Mouse (Mus musculus) gastrocnemius, postnatal 10 days (tissue): Measurements from ENCODE around the gene Gpr3. TPM values are rescaled to one million over a fixed set of nuclear protein-coding genes. Genes with fewer than 3 reads are reported as not detected.

ENCODE experiments used
- DNase-seq: peaks from one replicate; pipeline ENCODE4 v3.0.0; 2021; ENCODE audit warnings: mixed read lengths
- total RNA-seq, 2 experiments: library from RNA; stranded (reverse); gene quantifications; 2 replicates each; pipeline ENCODE4 v1.2.3; 2021

Gpr3 gene
- total RNA-seq, 2 experiments from 2014 or later, result not detected

DNA sequence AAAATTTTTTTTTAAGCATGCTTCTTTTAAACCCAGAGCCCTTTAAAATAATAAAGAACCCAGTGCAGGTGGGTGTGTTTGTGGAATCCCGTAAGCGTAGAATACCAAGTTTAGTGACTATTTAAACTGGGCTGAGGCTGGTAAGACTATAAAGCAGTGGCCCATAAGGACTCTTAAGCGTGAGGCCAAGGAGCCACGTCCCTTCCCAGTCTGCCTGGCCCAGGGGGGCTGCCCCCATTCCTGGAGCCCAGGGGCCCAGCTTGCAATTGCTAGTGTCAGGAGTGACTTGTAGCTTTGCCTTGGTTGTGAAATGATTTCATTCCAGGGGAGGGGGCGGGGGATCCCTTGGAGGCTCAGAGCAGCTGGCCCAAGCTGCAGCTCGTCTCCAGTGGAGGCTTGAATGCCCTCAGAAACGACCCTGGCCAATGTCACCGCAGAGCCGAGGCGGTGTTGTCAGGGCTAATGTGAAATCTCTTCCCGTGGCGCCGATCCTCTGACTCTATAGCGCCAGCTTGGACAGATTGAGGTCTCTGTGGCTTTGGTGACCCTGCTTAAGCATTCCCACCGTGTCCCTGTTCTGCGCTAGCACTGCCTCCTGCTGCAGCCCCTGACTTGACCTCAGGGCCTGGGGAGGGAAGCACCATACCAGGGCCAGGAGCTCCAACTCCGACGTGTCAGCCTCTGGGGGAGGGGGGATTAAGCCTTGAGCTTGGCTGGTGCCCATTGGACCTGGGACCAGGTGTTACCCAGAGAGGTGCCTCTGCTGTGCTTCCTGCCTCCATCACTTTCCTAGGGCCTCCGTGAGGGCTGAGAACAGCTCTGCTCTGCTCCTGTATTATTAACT lies 13.8 kb downstream of the Gpr3 start:
- no peak for DNase-seq

DNA sequence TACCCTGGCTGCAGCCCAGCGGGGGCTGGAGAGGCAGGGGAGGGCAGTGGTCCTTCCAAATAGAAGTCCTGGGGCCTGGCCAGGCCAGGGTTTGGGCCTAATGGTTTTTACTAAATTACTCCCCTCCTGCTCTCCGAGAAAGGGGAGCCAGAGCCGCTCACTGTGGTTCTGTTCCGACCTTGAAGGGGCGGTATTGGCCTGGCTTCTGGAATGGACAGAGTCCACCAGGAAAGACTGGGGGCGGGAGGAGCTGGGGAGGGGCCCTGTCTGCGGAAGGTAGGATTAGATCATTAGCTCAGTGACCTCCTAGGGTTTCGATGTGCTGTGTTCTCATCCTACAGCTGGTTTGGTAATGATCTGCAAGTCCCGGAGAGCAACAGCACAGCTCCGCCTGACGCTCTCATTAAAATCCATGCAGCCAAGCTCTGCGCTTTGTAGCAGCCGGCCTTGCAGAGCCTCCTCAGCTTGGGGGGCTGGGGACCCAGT lies 14.5 kb downstream of the Gpr3 start:
- DNase-seq, result no peak

DNA sequence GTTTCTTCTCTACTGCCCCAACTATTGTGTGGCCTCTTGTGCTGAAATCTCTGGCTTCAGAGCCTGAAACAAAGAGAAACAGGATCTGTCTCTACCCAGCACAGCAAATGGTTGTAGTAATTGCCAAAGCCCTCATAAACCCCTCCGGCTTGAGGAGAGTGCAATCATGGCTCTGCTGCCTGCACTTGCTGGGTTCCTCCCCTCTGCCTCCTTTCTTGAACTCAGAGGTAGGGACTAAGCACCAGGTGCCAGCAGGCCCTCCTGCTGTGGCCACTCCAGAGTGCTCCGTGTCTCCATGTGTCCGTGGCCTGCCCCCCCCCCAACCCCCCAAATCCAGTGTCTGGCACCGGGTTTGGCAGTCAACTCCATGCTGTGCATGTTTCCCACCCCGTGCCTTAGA lies 15.0 kb downstream of the Gpr3 start:
- no peak for DNase-seq

DNA sequence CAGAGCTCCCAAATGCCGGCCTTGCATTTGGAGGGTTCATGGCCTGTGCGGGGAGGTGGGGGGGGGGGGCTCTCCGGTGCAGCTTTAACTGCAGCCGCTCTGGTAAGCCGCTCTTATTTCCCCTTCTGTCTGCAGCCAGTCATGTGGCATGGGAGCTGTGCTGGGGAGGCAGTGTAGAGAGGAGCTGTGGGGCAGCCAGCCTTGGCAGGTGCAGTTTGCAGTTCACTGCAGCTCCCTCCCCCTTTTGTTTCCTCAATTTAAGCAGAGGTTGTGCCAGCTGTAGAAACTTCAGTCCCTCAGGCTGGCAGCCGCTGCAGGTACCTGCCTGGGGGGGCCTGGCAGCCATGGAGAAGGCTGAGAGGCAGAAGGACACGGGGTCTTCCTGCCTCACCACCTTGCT lies 15.5 kb downstream of the Gpr3 start:
- DNase-seq, result no peak

DNA sequence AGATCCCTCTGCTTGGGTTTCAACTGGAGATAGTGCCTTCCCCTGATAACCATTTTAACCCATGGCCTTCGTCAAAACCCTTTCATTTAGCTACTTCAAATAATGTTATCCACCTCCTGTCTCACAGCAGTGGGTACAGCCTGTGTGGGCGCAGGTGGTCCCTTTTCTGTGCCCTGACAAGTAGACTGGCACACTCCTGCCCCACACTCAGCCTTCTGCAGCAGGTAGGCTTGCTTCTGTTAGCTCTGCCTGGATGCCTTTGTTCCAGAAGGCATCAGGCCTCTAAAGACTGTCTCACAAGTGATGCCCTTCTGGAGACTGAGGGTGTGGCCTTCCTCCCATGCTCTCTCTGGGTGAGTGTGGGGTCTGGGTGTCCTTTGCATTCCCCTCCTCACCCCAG lies 16.2 kb downstream of the Gpr3 start:
- DNase-seq, result no peak

DNA sequence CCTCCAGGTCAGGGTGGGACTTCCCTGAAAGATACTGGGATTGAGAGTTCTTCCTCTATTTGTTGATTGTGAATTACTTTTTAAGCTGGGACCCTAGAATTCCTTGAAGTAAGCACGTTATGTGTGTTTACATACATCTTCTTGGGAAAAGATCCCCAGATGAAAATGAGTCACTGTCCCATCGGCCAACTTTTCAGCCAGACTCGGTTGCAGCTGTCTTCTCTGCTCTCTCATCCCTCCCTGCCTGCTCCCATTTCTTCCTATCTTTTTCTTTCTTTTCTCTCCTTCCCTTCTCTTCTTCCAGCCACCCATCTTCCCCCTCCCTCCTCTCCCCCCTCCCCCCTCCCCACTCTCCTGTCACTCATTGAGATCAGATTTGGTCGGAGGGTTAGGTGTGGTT lies 17.3 kb downstream of the Gpr3 start:
- DNase-seq, result no peak

DNA sequence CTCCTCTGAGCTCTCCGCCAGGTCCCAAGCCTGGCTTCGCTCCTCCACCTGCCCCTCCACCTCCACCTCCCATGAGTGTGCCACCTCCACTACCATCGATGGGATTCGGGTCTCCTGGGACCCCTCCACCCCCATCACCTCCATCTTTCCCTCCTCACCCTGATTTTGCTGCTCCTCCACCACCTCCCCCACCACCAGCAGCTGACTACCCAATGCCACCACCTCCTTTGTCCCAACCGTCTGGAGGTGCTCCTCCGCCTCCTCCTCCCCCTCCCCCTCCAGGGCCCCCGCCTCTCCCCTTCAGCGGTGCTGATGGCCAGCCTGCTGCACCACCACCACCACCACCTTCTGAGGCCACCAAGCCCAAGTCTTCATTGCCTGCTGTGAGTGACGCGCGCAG lies 17.9 kb downstream of the Gpr3 start:
- no peak for DNase-seq

DNA sequence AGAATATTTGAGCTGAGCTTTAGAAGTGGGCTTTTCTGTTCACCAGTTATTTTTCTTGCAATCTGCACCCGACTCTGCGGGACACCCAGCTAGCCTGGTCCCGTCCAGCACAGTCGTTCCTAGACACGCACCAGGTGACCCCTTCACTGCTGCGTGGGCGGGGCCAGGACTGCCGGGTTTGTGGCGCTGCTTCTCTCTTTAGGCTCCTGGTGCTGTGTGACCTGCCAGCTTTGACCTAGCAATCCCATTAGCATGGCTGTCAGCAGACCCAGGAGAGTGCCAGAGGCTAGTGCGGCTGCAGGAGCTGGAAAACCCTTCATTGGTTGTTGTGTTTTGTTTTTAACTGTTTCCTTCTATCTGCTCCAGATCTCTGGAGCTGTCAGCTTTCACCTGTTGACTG lies 22.9 kb downstream of the Gpr3 start:
- DNase-seq, result no peak

DNA sequence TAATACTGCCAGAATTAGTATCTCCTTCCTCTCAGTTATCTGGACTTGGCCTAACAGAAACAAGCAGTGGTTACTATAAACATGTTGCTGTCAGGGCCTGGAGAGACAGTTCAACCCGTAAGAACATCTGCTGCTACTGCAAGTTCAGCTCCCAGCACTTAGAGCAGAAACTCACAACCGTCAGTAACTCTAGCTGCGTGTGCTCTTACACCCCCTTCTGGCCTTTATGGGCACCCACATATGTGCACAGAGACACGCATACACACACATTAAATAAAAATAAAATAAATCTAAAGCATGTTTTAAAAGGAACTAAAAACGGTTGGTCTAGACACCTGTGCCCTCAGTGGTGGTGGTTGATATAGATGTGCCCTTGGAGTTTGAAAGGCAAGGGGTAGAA lies 25.5 kb downstream of the Gpr3 start:
- DNase-seq, result no peak

DNA sequence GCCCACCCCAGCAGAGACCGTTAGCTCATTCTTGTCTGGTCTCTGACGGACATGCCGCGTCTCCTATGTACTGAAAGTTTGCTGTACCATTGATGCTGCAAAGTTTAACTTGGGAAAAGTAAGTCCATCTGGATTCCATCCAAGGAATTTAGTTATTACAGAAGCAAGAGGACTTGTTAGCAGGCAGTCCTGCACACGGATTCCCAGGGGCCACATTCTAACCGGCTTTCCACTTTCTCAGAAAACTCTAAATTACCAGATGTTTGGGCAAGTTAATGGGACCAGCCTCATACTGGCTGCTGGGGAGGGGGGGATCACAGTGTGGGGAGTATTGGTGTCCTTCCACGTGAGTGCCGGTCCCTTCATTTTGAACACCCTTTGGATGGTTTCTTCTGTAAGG lies 26.4 kb downstream of the Gpr3 start:
- no peak for DNase-seq

DNA sequence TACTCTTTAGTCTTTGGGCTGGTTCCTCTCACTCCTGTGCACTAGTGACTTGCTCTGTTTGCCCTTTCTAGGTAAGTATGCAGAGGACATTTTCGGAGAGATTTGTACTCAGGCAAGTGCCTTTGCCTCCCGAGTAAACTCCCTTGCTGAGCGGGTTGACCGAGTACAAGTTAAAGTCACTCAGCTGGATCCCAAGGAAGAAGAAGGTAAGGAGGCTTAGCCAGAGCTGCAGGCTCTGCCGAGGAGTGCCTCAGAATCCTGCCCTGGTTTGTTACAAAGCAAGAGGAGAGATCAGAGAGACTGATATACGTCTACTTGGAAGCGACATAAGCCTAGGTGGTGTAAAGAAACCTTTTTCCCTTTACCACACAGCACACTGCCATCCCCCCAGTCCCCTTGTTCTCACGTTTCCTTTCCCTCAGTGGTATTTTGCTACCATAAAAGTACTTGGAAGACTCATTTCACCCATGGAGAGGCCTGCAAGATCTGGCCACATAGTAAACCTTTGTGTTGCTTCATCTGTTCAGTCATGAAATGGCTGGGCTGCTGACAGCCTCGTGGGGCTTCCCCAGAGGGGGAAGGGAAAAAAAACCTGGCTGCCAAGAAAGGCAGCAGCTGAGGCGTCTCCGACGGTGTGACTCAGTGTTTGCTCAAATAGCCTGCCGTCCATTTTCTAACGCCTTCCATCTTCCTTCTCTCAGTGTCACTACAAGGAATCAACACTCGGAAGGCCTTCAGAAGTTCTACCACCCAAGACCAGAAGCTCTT lies 27.3 kb downstream of the Gpr3 start:
- peak; percentile 54 for DNase-seq

DNA sequence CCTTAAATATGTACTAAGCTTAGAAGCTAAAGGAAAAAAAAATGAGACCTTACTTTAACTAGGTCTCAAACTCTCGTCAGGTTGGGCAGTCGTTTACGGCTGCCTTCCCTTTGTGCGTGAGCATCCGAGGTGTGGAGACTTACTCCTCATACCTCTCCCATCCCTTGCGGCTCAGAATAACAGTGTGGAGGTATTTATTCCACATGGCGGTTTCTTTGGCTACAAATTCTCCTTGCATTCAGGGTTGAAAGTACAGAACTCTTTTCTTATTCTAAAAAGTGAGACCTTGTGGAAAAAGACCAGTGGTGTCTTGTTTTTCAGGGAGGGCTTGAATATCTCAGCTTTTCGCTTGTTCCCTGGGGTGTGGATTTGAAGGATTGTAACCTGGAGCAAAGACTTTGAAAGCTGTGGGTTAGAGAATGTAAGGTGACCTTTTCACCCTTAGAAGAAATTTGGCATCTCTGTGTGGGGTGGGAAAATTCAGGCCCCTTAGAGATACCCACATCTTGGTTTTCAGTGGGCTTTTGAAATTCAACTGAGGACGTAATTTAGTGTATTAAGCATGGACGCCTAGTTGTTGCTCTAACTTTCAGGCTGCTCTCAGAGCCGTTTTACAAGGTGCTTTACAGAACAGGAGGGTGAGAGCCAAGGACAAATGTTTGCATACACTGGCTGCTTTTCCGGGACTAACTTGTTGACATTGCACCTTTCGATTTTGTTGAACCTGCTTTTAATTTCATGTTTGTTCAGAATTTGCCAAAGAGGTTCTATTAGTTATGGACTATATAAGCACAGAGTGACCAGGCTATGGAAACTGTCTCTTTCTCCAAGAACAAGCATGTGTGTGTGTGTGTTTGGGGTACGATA lies 28.1 kb downstream of the Gpr3 start:
- DNase-seq, result no peak

DNA sequence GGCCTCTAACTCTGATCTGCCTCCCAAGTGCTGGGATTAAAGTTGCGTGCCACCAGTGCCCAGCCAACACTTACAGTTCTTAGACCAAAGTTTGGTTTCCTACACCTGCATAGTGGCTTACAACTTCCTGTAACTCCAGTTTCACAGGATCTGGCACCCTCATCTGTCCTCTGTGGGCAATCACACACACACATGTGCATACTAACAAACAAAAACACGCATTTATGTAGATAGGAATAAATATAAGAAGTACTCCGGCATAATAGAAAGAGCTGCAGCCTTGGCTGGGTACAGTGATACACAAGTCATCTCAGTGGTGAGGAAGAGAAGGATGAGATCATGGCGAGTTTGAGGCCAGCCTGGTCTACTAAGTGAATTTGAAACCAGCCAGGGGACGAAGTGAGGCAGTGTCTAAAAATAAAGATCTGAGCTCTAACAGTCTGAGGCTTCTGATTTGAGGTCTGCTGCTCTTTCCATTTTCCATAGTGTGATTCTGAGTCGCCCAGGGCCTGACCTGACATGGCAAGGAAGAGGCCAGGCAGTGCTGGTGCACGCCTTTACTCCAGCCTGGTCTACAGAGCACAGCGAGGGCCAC lies 29.8 kb downstream of the Gpr3 start:
- DNase-seq, result no peak

DNA sequence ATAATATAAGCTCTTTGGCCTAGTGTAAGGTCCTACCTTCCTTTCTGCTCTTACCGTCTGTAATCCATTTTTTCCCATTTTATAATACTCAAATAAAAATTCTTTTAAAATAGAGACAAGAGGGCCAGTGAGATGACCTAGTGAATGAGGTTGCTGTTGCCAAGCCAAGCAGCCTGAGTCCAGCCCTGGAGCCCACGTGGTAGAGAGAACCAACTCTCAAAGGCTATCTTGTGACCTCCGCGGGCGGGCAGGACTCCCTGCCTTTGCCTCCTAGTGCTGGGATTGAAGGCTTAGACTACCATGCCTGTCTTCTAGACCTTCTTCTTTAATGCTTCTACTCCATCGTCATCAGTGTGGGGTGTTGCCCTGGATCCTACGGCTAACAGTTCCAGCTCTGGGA lies 33.1 kb downstream of the Gpr3 start:
- no peak for DNase-seq

DNA sequence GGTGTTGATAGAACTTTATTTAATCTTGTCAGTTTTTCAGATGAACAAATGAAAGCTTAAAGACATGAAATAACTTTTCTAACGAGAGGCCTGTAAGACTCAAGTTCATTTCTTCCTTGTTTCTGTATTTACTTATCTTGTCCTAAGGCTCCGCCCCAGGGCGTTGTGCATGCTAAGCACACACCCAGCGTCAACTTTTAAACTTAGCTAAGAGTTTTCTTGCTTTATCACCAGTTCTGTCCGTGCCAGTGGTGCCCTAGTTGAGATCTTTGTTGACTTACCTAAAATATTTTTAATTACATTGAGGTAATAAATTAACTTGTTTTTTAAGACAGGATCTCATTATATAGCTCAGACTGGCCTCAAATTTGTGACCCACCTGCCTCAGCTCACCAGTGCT lies 34.0 kb downstream of the Gpr3 start:
- no peak for DNase-seq

DNA sequence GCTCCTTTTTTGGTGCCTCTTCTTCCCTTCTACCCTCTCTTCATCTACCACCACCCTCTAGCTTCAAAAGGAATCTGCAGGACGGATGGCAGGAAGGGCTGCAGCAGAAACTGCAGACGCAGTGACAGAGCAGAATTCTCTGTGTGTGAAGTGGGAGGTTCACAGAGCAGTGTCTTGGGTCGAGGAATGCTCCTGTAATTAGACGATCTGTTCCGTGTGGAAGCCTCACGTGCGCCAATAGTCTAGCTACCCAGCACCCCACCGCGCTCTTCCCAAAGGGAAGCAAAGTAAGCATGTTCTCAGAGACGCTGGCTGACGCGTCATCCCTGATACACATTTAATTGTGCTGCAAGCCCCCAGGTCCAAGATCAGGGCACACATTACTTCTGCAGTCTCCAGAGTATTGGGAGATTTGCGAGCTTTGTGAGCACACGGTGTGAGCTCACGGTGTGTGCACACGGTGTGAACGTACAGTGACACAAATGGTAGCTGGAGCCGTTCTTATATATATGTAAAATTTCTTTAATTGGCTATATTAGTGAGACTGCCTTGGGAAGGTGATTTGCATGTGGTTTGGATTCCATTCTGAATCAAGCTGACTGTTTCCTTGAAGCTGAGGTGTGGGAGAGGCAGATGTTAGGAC lies 35.5 kb downstream of the Gpr3 start:
- DNase-seq, result no peak

DNA sequence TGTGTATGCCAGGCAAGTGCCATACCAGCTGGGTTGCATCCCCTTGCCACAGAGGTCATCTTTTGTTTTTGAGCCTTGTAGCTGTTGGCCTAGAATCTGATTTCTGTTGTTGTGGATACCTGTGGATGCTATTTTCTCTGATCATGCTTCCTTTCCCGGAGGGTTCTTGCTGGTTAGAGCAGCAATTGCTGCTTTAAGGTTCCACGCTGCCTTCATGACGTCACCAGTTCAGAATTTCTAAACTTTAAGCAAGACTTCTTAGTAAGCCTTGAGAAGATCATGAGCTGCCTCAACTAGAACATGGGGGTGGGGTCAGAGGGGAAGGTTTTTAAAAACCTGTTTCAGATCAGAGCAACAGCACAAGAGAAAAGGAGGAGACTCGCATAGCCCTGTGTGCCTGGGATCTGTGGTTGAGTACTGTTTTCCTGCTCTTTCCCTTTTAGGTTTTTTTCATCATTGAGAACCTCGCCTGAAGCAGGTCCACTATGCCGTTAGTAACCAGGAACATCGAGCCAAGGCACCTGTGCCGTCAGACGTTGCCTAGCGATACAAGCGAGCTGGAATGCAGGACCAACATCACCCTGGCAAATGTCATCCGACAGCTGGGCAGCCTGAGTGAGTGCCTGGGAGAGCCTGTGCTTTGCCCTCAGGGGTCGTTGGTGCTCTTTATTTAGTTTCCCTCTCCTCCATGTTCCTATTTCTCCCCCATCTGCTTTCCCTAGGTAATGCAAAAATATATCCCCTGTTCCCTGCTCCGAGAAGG lies 36.2 kb downstream of the Gpr3 start:
- no peak for DNase-seq

DNA sequence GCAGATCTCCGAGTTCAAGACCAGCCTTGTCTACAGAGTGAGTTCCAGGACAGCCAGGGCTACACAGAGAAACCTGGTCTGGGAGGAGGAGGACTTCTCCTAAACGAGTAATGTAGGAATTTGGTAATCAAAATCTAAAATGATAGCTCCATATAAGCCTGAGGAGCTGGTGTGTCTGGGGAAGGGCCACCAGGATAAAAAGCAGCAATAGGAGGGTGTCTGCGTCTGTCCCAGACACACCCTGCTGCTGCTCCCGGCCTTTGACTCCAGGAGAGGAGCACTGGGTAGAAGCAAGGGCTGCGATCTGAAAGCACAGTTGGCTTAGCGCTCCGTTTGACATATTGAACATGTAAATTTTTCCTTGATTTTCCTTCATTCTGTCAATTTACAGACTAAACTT lies 37.1 kb downstream of the Gpr3 start:
- DNase-seq, result no peak

DNA sequence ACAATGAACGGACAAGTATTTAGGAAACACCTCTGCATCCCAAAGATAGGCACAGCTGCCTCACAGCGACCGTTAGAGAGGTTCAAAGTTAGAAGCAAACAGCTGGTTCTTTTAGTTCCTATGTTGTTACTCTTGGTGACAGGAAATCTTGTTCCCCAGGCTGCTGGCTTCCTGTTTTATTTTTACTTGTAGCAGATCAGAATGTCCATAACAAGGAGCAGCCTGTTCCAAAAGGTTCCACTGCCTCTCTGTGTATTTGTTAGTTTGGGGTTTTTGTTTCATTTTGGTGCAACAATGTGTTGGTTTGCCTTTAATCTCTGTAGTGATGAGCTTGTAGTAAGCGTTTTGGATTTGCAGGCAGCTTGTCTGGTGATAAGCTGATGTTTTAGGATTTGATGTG lies 38.0 kb downstream of the Gpr3 start:
- no peak for DNase-seq

DNA sequence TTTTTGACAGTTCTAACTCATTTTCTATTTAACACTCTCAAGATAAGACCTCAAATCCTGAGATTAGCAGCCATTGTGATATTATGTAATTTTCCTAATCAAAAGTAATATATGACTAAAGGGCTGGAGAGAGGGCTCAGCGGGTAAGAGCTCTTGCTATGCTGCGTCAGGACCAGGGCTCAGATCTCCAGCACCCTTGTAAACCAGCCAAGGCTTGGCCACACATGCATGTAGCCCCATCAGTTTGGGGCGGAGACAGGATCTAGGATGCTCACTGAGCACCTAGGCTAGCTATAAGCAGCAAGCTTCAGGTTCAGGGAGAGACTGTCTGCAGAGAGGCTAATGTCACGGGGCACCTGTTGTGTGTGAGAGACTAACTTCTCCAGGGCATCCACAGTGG lies 39.9 kb downstream of the Gpr3 start:
- no peak for DNase-seq

DNA sequence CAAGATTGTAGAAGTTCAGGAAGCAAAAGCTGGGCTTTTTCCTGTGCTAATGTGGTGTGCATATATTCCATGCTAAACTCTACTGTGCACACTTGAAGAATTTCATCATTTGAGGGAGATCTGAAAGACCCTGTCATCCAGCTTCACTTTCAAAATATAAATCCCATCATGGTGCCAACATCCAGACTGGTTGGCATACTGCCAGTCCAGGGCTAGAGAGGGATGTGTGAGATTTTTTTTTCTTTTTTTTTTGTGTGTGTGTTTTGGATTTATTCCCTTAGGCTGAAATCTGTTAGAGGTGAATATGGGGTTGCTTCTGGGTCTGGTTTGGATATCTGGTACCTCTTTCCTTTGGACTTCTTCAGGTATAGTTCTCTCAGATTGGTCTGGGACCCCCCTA lies 41.7 kb downstream of the Gpr3 start:
- no peak for DNase-seq
